Mouse (Mus musculus): ENCODE measurements around the gene 4933430I17Rik. TPM values are rescaled to one million over a fixed set of nuclear protein-coding genes. Genes with fewer than 3 reads are reported as not detected.

Gene 4933430I17Rik
- total RNA-seq (2023) = 2.6 TPM

GRCm38 (mm10) chr4:62524651-62525488 lies at the start of gene 4933430I17Rik, which contains the start of gene Pole3:
Gene 4933430I17Rik, plus strand, starts transcription at chr4:62525369.
Gene Pole3, minus strand, starts transcription at chr4:62525068.

GRCm38 (mm10) chr4:62479937-62480708 lies 45.0 kb upstream of the 4933430I17Rik start, which contains the start of gene Bspry:
Gene Bspry, plus strand, starts transcription at chr4:62480053.

GRCm38 (mm10) chr4:62503374-62503970 lies 21.7 kb upstream of the 4933430I17Rik start, which contains the start of gene Hdhd3:
Gene Hdhd3, minus strand, starts transcription at chr4:62503467.

GRCm38 (mm10) chr4:62519849-62520233 lies 5.3 kb upstream of the 4933430I17Rik start, which contains the start of gene Alad:
Gene Alad, minus strand, starts transcription at chr4:62519918.

GRCm38 (mm10) chr4:62559797-62560329 lies 34.7 kb downstream of the 4933430I17Rik start, which contains the start of gene Rgs3:
Gene Rgs3, plus strand, starts transcription at chr4:62559847.

Other genes starting within 250 kb of the 4933430I17Rik start
- 76.0 TPM for gene Fkbp15, start 164.8 kb upstream of the 4933430I17Rik start, total RNA-seq (2023)
- 9.2 TPM for gene Slc31a1, start 164.6 kb upstream of the 4933430I17Rik start, total RNA-seq (2023)
- gene Cdc26, start 116.7 kb upstream of the 4933430I17Rik start, total RNA-seq (2023) = 41.9 TPM
- gene Prpf4, start 116.6 kb upstream of the 4933430I17Rik start, total RNA-seq (2023) = 21.8 TPM
- gene Rnf183, start 90.1 kb upstream of the 4933430I17Rik start, total RNA-seq (2023) = not detected
- not detected for gene Wdr31, start 54.5 kb upstream of the 4933430I17Rik start, total RNA-seq (2023)
- gene Bspry, start 45.3 kb upstream of the 4933430I17Rik start, total RNA-seq (2023) = 0.95 TPM
- not detected for gene Hdhd3, start 21.9 kb upstream of the 4933430I17Rik start, total RNA-seq (2023)
- gene Alad, start 5.5 kb upstream of the 4933430I17Rik start, total RNA-seq (2023) = 12.1 TPM
- 16.0 TPM for gene Pole3, start 301 bp upstream of the 4933430I17Rik start, total RNA-seq (2023)
- 81.4 TPM for gene Rgs3, start 34.5 kb downstream of the 4933430I17Rik start, total RNA-seq (2023)